ENCODE assay signal across 11 mouse cellular contexts in the genomic region with DNA sequence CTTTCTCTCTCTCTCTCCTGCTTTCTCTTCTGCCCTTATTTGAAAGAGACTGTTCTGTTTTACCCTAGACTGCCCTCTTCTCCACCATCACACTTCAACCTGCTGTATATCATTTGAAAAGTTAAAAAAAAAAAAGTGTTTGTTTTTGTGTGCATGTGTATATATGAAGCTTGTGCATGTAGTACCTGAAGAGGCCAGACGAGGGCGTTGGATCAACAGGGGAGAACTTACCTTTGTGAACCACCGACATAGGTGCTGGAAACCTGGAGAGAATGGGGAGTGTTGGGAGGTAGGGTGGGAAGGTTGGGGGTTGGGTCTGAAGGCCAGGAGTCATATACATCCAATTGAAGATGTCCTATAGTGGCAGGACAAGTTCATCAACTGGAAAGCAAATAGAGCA.
DNase-seq lines count a peak whose midpoint lies in the region; ATAC-seq and TF ChIP-seq lines count a peak whose summit lies in the region.
"Had no signal": no experiment of that assay in that cellular context is flagged by ENCODE, and none has a peak within 500 bp of the region (broad histone marks: within the 10 kb centered on the region; RNA-seq: fewer than 3 reads in every experiment).

No protein-coding gene starts in this region.

- no peaks in the 10 kb centered on the region for H3K27me3 ChIP-seq in heart, postnatal 0 days (ENCODE audit: control insufficient read depth, insufficient read depth, low read length)
- H3K27me3 ChIP-seq in E14TG2a.4 (ENCODE audit: insufficient read depth, low read length), result 0 out of 2 replicates have a peak, but pooled peaks cover 2% of the 10 kb centered on the region
- no peaks in the 10 kb centered on the region for H3K27me3 ChIP-seq in midbrain, embryonic 16.5 days (ENCODE audit: control insufficient read depth, insufficient read depth, low read depth, low read length)
- H3K27me3 ChIP-seq: embryonic facial prominence, embryonic 15.5 days had no signal

- WGBS in heart, postnatal 0 days, result 32% methylated on average over 3 of the region's 3 CpGs
- WGBS in midbrain, embryonic 16.5 days, result 41% methylated on average over 3 of the region's 3 CpGs

- no peak for DNase-seq in heart, postnatal 0 days (ENCODE audit: low spot score)
- no peak for DNase-seq in heart, postnatal 4 days
- peak; percentile 44 for DNase-seq in 3T3-L1 (ENCODE audit: low read depth, low spot score)
- no peak for DNase-seq in kidney, adult 18-20 months
- DNase-seq: gastrocnemius, postnatal 14 days; heart, postnatal 36 days; kidney, postnatal 36 days had no signal

- no peaks in the 10 kb centered on the region for H3K36me3 ChIP-seq in heart, postnatal 0 days (replicated peaks; ENCODE audit: control insufficient read depth, insufficient read depth, low read length)
- no peaks in the 10 kb centered on the region for H3K36me3 ChIP-seq in E14TG2a.4 (ENCODE audit: insufficient read depth, low read length)
- H3K36me3 ChIP-seq in midbrain, embryonic 16.5 days (ENCODE audit: control insufficient read depth, insufficient read depth, low read length), result no peaks in the 10 kb centered on the region
- H3K36me3 ChIP-seq: embryonic facial prominence, embryonic 15.5 days had no signal

- peaks cover 8% of the 10 kb centered on the region; the same call in 1 of the 2 replicates for H3K4me1 ChIP-seq in heart, postnatal 0 days (ENCODE audit: control insufficient read depth, insufficient read depth)
- H3K4me1 ChIP-seq in E14TG2a.4 (replicated peaks; ENCODE audit: low read depth, low read length), result no peaks in the 10 kb centered on the region
- 0 out of 2 replicates have a peak, but pooled peaks cover 3% of the 10 kb centered on the region for H3K4me1 ChIP-seq in cortical plate, adult 2 months (ENCODE audit: control insufficient read depth, insufficient read depth, low read length)
- H3K4me1 ChIP-seq in midbrain, embryonic 16.5 days (ENCODE audit: control insufficient read depth, insufficient read depth, low read length), result no peaks in the 10 kb centered on the region

- no peak overlapping the region for H3K9ac ChIP-seq in heart, postnatal 0 days (replicated peaks; ENCODE audit: low read depth, low read length)
- H3K9ac ChIP-seq in midbrain, embryonic 16.5 days (ENCODE audit: low read depth, low read length), result no peak overlapping the region
- H3K9ac ChIP-seq: embryonic facial prominence, embryonic 15.5 days had no signal

- H3K9me3 ChIP-seq in heart, postnatal 0 days (replicated peaks; ENCODE audit: control insufficient read depth, low read length), result 0 out of 2 replicates have a peak, but pooled peaks cover 5% of the 10 kb centered on the region
- no peaks in the 10 kb centered on the region; the same call in 1 of the 2 replicates for H3K9me3 ChIP-seq in E14TG2a.4 (ENCODE audit: low read length)
- no peaks in the 10 kb centered on the region for H3K9me3 ChIP-seq in midbrain, embryonic 16.5 days (replicated peaks; ENCODE audit: control insufficient read depth, low read length, poor library complexity, severe bottlenecking)
- H3K9me3 ChIP-seq: embryonic facial prominence, embryonic 15.5 days had no signal

- TF ChIP-seq CTCF in heart, postnatal 0 days (IDR thresholded peaks at IDR 0.05; ENCODE audit: low read depth), result peak; percentile 30
- TF ChIP-seq CTCF in E14TG2a.4 (conservative IDR thresholded peaks at IDR 0.05; ENCODE audit: low read length), result peak; percentile 73
- 0 out of 2 replicates have a peak, but pooled peaks have one; percentile 0 for TF ChIP-seq CTCF in cortical plate, adult 2 months (IDR thresholded peaks at IDR 0.05; ENCODE audit: extremely low read depth, insufficient read depth, low read length)

- TF ChIP-seq EP300 in heart, postnatal 0 days (IDR thresholded peaks at IDR 0.05; ENCODE audit: low read depth), result no peak

- H3K4me3 ChIP-seq in heart, postnatal 0 days (ENCODE audit: low read depth, low read length), result no peak overlapping the region
- H3K4me3 ChIP-seq in E14TG2a.4 (replicated peaks; ENCODE audit: low read length), result no peak overlapping the region
- H3K4me3 ChIP-seq in cortical plate, adult 2 months (ENCODE audit: insufficient read depth, low read length), result no peak overlapping the region
- no peak overlapping the region for H3K4me3 ChIP-seq in midbrain, embryonic 16.5 days (ENCODE audit: low read depth, low read length)
- H3K4me3 ChIP-seq: embryonic facial prominence, embryonic 15.5 days had no signal

- TF ChIP-seq POLR2A in cortical plate, adult 2 months (IDR thresholded peaks at IDR 0.05; ENCODE audit: extremely low read depth, insufficient read depth, low read length), result no peak

- no peak for ATAC-seq in heart, postnatal 0 days (ENCODE audit: insufficient read depth, low read depth)
- no peak for ATAC-seq in midbrain, embryonic 16.5 days

- no peak overlapping the region for H3K4me2 ChIP-seq in heart, postnatal 0 days (ENCODE audit: low read depth, low read length)
- H3K4me2 ChIP-seq in midbrain, embryonic 16.5 days (ENCODE audit: low read length), result no peak overlapping the region
- H3K4me2 ChIP-seq: embryonic facial prominence, embryonic 15.5 days had no signal

- H3K27ac ChIP-seq in heart, postnatal 0 days (ENCODE audit: low read depth), result no peak overlapping the region
- H3K27ac ChIP-seq in cortical plate, adult 2 months (ENCODE audit: insufficient read depth, low read length), result no peak overlapping the region
- H3K27ac ChIP-seq in midbrain, embryonic 16.5 days (ENCODE audit: low read length), result no peak overlapping the region
- H3K27ac ChIP-seq: embryonic facial prominence, embryonic 15.5 days had no signal

Comparison
In these comparisons a context has a peak if more than half of its experiments do, and no peak if none do; other contexts are left out.
1. CTCF ChIP-seq: peak in every context shown above with its lines; median percentile 73 in E14TG2a.4; 30 in heart, postnatal 0 days; 0 in cortical plate, adult 2 months.